9 mouse cellular contexts compared by ENCODE assay signal in genomic region chr17:8305801-8306200, GRCm38 (mm10). TPM values are rescaled to one million over a fixed set of nuclear protein-coding genes. Genes with fewer than 3 reads are reported as not detected.
DNase-seq lines count a peak whose midpoint lies in the region; ATAC-seq and TF ChIP-seq lines count a peak whose summit lies in the region.
"Had no signal": no experiment of that assay in that cellular context is flagged by ENCODE, and none has a peak within 500 bp of the region (broad histone marks: within the 10 kb centered on the region; RNA-seq: fewer than 3 reads in every experiment).

No protein-coding gene starts in this region.

- no peak overlapping the region for H3K4me3 ChIP-seq in kidney, embryonic 15.5 days (replicated peaks)
- no peak overlapping the region for H3K4me3 ChIP-seq in bone marrow macrophage, adult 2 months (ENCODE audit: insufficient read depth, low read length)
- H3K4me3 ChIP-seq: liver, embryonic 13.5 days had no signal

- 32% methylated on average over 3 of the region's 3 CpGs for WGBS in kidney, embryonic 15.5 days

- no peak for ATAC-seq in kidney, embryonic 15.5 days (replicated peaks; ENCODE audit: low FRiP score)

- 0 out of 2 replicates have a peak overlapping the region, but pooled peaks have one; percentile 32 for H3K27ac ChIP-seq in kidney, embryonic 15.5 days
- peak overlapping the region; percentile 86 for H3K27ac ChIP-seq in bone marrow macrophage, adult 2 months (ENCODE audit: insufficient read depth, low read depth, low read length)
- H3K27ac ChIP-seq: liver, embryonic 13.5 days had no signal

- no peak for TF ChIP-seq POLR2A in bone marrow macrophage, adult 2 months (IDR thresholded peaks at IDR 0.05; ENCODE audit: borderline replicate concordance, low read depth, low read length)

- no peak for TF ChIP-seq CTCF in bone marrow macrophage, adult 2 months (IDR thresholded peaks at IDR 0.05; ENCODE audit: low read depth, low read length)

- no peak overlapping the region for H3K9ac ChIP-seq in kidney, embryonic 15.5 days
- H3K9ac ChIP-seq: liver, embryonic 13.5 days had no signal

- no peaks in the 10 kb centered on the region for H3K36me3 ChIP-seq in kidney, embryonic 15.5 days
- H3K36me3 ChIP-seq: liver, embryonic 13.5 days had no signal

- H3K9me3 ChIP-seq in kidney, embryonic 15.5 days (replicated peaks), result no peaks in the 10 kb centered on the region
- H3K9me3 ChIP-seq: liver, embryonic 13.5 days had no signal

- no peak overlapping the region for H3K4me2 ChIP-seq in kidney, embryonic 15.5 days
- H3K4me2 ChIP-seq: liver, embryonic 13.5 days had no signal

- H3K4me1 ChIP-seq in kidney, embryonic 15.5 days, result no peaks in the 10 kb centered on the region; the same call in 1 of the 2 replicates
- peaks cover 53% of the 10 kb centered on the region for H3K4me1 ChIP-seq in bone marrow macrophage, adult 2 months (ENCODE audit: control insufficient read depth, insufficient read depth, low read length)

- no peaks in the 10 kb centered on the region for H3K27me3 ChIP-seq in kidney, embryonic 15.5 days
- H3K27me3 ChIP-seq: liver, embryonic 13.5 days had no signal

- DNase-seq in kidney, adult 8-10 months, result no peak
- DNase-seq in 3T3-L1 (ENCODE audit: low read depth, low spot score), result peak; percentile 91
- peak; percentile 26 to 31 for DNase-seq in B cell, adult 2 months
- DNase-seq in spleen, postnatal 10 days (ENCODE audit: low spot score in 2 of 2), result no peak
- DNase-seq in gastrocnemius, postnatal 25 days, result no peak
- DNase-seq: cerebellum, adult 9-10 months; liver, embryonic 13.5 days had no signal

RNA-seq across cellular contexts. Expression of gene Sft2d1, which starts 5.1 kb away (rescaled TPM):
- 77.8 and 81.4 TPM in 2 replicates for polyA plus RNA-seq in kidney, embryonic 15.5 days (2015; fragmentation: Nextera tagmentation; extraction: Ambion mirVana)
- 161 and 186 TPM in 2 replicates for polyA plus RNA-seq in bone marrow macrophage, adult 2 months (2012; ENCODE audit: insufficient read depth, insufficient read length, missing spikeins)
- 1 to 10 TPM; 6.8 to 8.0 TPM for total RNA-seq in gastrocnemius, postnatal 25 days (2021)

RNA-seq across cellular contexts. Expression of gene Mpc1, which starts 23.1 kb away (rescaled TPM):
- polyA plus RNA-seq in kidney, embryonic 15.5 days (2015; fragmentation: Nextera tagmentation; extraction: Ambion mirVana), result 165 and 179 TPM in 2 replicates
- polyA plus RNA-seq in bone marrow macrophage, adult 2 months (2012; ENCODE audit: insufficient read depth, insufficient read length, missing spikeins), result 103 and 118 TPM in 2 replicates
- total RNA-seq in gastrocnemius, postnatal 25 days (2021), result 100 to 1,000 TPM; 407 to 421 TPM

RNA-seq across cellular contexts. Expression of gene Prr18, which starts 31.5 kb away (rescaled TPM):
- polyA plus RNA-seq in kidney, embryonic 15.5 days (2015; fragmentation: Nextera tagmentation; extraction: Ambion mirVana), result 0.30 and 0.42 TPM in 2 replicates
- 0.24 and 0.67 TPM in 2 replicates for polyA plus RNA-seq in bone marrow macrophage, adult 2 months (2012; ENCODE audit: insufficient read depth, insufficient read length, missing spikeins)
- total RNA-seq in gastrocnemius, postnatal 25 days (2021), result under 1 TPM; 0.08 to 0.10 TPM

RNA-seq across cellular contexts. Expression of gene T2, which starts 50.0 kb away (rescaled TPM):
- polyA plus RNA-seq in kidney, embryonic 15.5 days (2015; fragmentation: Nextera tagmentation; extraction: Ambion mirVana), result 0.26 and 0.66 TPM in 2 replicates
- not detected in 2 replicates for polyA plus RNA-seq in bone marrow macrophage, adult 2 months (2012; ENCODE audit: insufficient read depth, insufficient read length, missing spikeins)
- not detected for total RNA-seq in gastrocnemius, postnatal 25 days (2021)

Comparison
In these comparisons a context has a peak if more than half of its experiments do, and no peak if none do; other contexts are left out.
1. DNase-seq: peak in 3T3-L1 (single experiment) and B cell, adult 2 months (2 of 2); none in kidney, adult 8-10 months (0 of 2), spleen, postnatal 10 days (0 of 2) and gastrocnemius, postnatal 25 days (single experiment).